Mouse (Mus musculus) hindbrain, embryonic 12.5 days (tissue): ENCODE measurements around the gene Mip. TPM values are rescaled to one million over a fixed set of nuclear protein-coding genes. Genes with fewer than 3 reads are reported as not detected.
"Not testable (repeated sequence)": the region's sequence is repeated elsewhere in the genome, so short reads cannot be mapped to it uniquely, and the experiment has no call there.

Experiments
- ATAC-seq: fragments of 200-750 bp; cut with Nextera tagmentation; 2 replicates; pipeline ENCODE4 v1.8.0; 2017; ENCODE audit warnings: moderate TSS enrichment; ENCODE audit not compliant: low FRiP score
- H3K27ac ChIP-seq: fragments of 300-500 bp; sonication (generic); 2 replicates; pipeline ENCODE4 v1.5.1; 2016; ENCODE audit warnings: mild to moderate bottlenecking
- H3K27me3 ChIP-seq: fragments of 300-500 bp; sonication (generic); 2 replicates; pipeline ENCODE4 v1.6.1; 2016; ENCODE audit warnings: mild to moderate bottlenecking
- H3K36me3 ChIP-seq: fragments of 300-500 bp; sonication (generic); 2 replicates; pipeline ENCODE4 v1.6.1; 2016; ENCODE audit warnings: mild to moderate bottlenecking
- H3K4me1 ChIP-seq: fragments of 300-500 bp; sonication (generic); 2 replicates; pipeline ENCODE4 v1.6.1; 2016
- H3K4me2 ChIP-seq: fragments of 300-500 bp; sonication (generic); replicated peaks from 2 replicates; pipeline ENCODE4 v1.6.1; 2016; ENCODE audit warnings: mild to moderate bottlenecking
- H3K4me3 ChIP-seq: fragments of 300-500 bp; sonication (generic); 2 replicates; pipeline ENCODE4 v1.5.1; 2016; ENCODE audit warnings: mild to moderate bottlenecking
- H3K9ac ChIP-seq: fragments of 300-500 bp; sonication (generic); 2 replicates; pipeline ENCODE4 v1.6.1; 2016; ENCODE audit warnings: mild to moderate bottlenecking, moderate library complexity
- H3K9me3 ChIP-seq: fragments of 300-500 bp; sonication (generic); replicated peaks from 2 replicates; pipeline ENCODE4 v1.6.1; 2016; ENCODE audit warnings: mild to moderate bottlenecking
- WGBS: fragments of 180-500 bp; shearing (Covaris S2); methylation state at CpG from one replicate; pipeline ENCODE4 v1.1.7; 2016; 5-methylcytosine and 5-hydroxymethylcytosine counted together
- polyA plus RNA-seq: library from polyadenylated mRNA; unstranded; fragments of >200 nt; fragmentation: Nextera tagmentation; extraction: Ambion mirVana; gene quantifications from 2 replicates; pipeline ENCODE4 v1.2.1, GENCODE M21; 2016

Gene Mip
- not detected in 2 replicates for polyA plus RNA-seq

GRCm38 (mm10) chr10:128225538-128225937 lies at the start of gene Mip:
TSS of gene Mip (plus strand) at chr10:128225838.
- H3K27ac ChIP-seq: no peak within 1 kb of the TSS
- 44% methylated on average over 4 of the region's 4 CpGs for WGBS

GRCm38 (mm10) chr10:128175996-128176755 lies 49.5 kb upstream of the Mip start:
- Histone ChIP-seq H3K4me3 (peak overlapping the region; percentile 52), H3K27ac (peak overlapping the region; percentile 78)
- under 1% methylated on average over 17 of the region's 17 CpGs for WGBS

More at GRCm38 (mm10) chr10:128225538-128225937, at the start of gene Mip:
- Histone ChIP-seq H3K9me3 (no peaks in the 10 kb centered on the region), H3K4me1 (no peaks in the 10 kb centered on the region), H3K27me3 (no peaks in the 10 kb centered on the region), H3K36me3 (no peaks in the 10 kb centered on the region), H3K9ac (no peak within 1 kb of the TSS), H3K4me3 (no peak within 1 kb of the TSS), H3K4me2 (no peak within 1 kb of the TSS)
- no peak for ATAC-seq

GRCm38 (mm10) chr10:128177316-128177715 lies 48.3 kb upstream of the Mip start:
- ATAC-seq: 0 out of 2 replicates have a peak, but pooled peaks have one; percentile 52
- no peak overlapping the region for H3K4me3 ChIP-seq
- H3K4me1 ChIP-seq: peaks cover 18% of the 10 kb centered on the region
- H3K4me2 ChIP-seq: no peak overlapping the region
- H3K9ac ChIP-seq: no peak overlapping the region
- H3K9me3 ChIP-seq: no peaks in the 10 kb centered on the region
- WGBS: 83% methylated on average over 4 of the region's 4 CpGs
- H3K27ac ChIP-seq: no peak overlapping the region
- no peaks in the 10 kb centered on the region for H3K27me3 ChIP-seq
- no peaks in the 10 kb centered on the region for H3K36me3 ChIP-seq

More at GRCm38 (mm10) chr10:128175996-128176755, 49.5 kb upstream of the Mip start:
- peak overlapping the region; percentile 63 for H3K9ac ChIP-seq
- ATAC-seq: peak; percentile 85
- no peaks in the 10 kb centered on the region for H3K36me3 ChIP-seq
- H3K4me1 ChIP-seq: peaks cover 18% of the 10 kb centered on the region
- no peaks in the 10 kb centered on the region for H3K9me3 ChIP-seq
- H3K4me2 ChIP-seq: peak overlapping the region; percentile 65
- H3K27me3 ChIP-seq: no peaks in the 10 kb centered on the region

GRCm38 (mm10) chr10:128179989-128180388 lies 45.6 kb upstream of the Mip start, which contains the start of gene Rbms2:
TSS of gene Rbms2 (minus strand) at chr10:128180297.
- Histone ChIP-seq H3K27ac (peak within 1 kb of the TSS; percentile 62), H3K9me3 (no peaks in the 10 kb centered on the region), H3K4me3 (peak within 1 kb of the TSS; percentile 6; the same call in 1 of the 2 replicates), H3K4me1 (peaks cover 8% of the 10 kb centered on the region), H3K9ac (no peak within 1 kb of the TSS), H3K4me2 (peak within 1 kb of the TSS; percentile 25), H3K27me3 (no peaks in the 10 kb centered on the region), H3K36me3 (no peaks in the 10 kb centered on the region)
- WGBS: 4% methylated on average over 6 of the region's 6 CpGs
- no peak for ATAC-seq

DNA sequence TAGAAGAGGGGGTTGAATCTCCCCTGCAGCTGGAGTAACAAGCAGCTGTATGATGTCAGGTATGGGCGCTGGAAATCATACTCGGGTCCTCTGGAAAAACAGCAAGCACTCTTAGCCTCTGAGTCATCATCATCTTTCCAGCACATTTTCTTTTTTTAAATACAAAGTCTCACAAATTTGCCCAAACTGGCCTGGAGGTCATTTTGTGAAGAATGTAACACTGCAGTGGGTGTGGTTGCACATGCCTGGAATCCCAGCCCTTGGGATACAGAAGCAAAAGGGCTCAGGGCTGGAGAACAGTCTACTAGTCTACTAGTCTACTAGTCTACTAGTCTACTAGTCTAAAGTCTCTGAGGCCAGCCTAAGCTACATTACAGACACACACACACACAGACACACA lies 41.3 kb upstream of the Mip start:
- 90% methylated on average over 2 of the region's 2 CpGs for WGBS
- Histone ChIP-seq H3K4me2 (no peak overlapping the region), H3K9ac (no peak overlapping the region), H3K27ac (no peak overlapping the region), H3K9me3 (no peaks in the 10 kb centered on the region), H3K4me1 (peaks cover 2% of the 10 kb centered on the region; the same call in 1 of the 2 replicates), H3K4me3 (no peak overlapping the region), H3K27me3 (no peaks in the 10 kb centered on the region), H3K36me3 (no peaks in the 10 kb centered on the region)
- ATAC-seq: no peak

DNA sequence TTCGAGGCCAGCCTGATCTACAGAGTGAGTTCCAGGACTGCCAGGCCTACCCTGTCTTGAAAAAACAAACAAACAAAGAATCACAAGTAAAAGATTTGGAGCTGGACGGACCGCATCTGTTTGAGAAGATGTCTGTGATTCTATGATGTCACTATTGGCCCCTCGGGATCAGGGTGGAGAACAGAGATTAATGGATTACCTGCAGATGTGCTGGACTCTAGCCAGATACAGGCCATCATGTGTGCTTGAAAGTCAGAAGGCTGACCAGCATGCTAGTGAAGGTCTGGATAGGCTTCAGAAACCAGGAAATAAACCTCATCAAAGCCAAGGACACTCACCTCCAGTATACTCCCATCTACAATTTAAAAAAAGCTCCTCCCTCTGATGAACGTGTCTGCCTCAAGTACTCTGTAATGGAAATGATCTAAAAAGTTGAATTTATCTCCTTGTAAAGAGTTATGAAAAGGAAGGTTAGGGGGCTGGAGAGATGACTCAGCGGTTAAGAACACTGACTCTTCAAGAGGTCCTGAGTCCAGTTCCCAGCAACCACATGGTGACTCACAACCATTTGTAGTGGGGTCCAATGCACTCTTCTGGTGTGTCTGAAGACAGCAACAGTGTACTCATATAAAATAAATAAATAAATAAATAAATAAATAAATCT lies 40.2 kb upstream of the Mip start:
- Histone ChIP-seq H3K27me3 (no peaks in the 10 kb centered on the region), H3K36me3 (no peaks in the 10 kb centered on the region), H3K4me1 (0 out of 2 replicates have a peak, but pooled peaks cover 2% of the 10 kb centered on the region), H3K4me2 (no peak overlapping the region), H3K4me3 (no peak overlapping the region), H3K27ac (no peak overlapping the region), H3K9me3 (no peaks in the 10 kb centered on the region), H3K9ac (no peak overlapping the region)
- ATAC-seq: no peak
- 73% methylated on average over 6 of the region's 6 CpGs for WGBS

DNA sequence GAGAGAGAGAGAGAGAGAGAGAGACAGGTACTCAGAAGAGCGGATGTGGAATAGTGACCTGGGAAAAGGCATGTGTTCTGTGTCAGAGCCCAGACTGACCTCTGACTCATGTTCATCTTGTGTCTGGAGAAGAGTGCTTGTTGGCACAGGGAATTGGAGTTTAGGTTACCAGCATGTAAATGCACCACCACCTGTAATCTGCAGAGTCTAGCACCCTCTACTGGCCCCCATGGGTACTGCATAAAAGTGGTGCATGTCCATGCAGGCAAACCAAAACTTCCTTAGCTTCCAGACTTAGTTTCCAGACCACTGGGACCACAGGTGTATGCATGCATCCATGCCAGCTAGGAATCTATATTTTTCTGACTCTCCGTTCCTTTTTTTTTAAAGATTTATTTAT lies 39.7 kb upstream of the Mip start:
- ATAC-seq: 0 out of 2 replicates have a peak, but pooled peaks have one; percentile 32

GRCm38 (mm10) chr10:128187181-128187605 lies 38.4 kb upstream of the Mip start:
- WGBS: 66% methylated on average over 5 of the region's 5 CpGs
- no peak for ATAC-seq
- H3K27me3 ChIP-seq: no peaks in the 10 kb centered on the region
- no peaks in the 10 kb centered on the region for H3K9me3 ChIP-seq
- H3K36me3 ChIP-seq: no peaks in the 10 kb centered on the region
- H3K27ac ChIP-seq: no peak overlapping the region
- H3K4me3 ChIP-seq: no peak overlapping the region
- no peak overlapping the region for H3K9ac ChIP-seq
- H3K4me1 ChIP-seq: 0 out of 2 replicates have a peak, but pooled peaks cover 2% of the 10 kb centered on the region
- no peak overlapping the region for H3K4me2 ChIP-seq

More for the DNA sequence above, 39.7 kb upstream of the Mip start:
- Histone ChIP-seq H3K9ac (no peak overlapping the region), H3K27ac (no peak overlapping the region), H3K4me1 (0 out of 2 replicates have a peak, but pooled peaks cover 2% of the 10 kb centered on the region), H3K36me3 (no peaks in the 10 kb centered on the region), H3K4me3 (no peak overlapping the region), H3K4me2 (no peak overlapping the region), H3K27me3 (no peaks in the 10 kb centered on the region), H3K9me3 (no peaks in the 10 kb centered on the region)
- WGBS: 53% methylated on average over 2 of the region's 2 CpGs

GRCm38 (mm10) chr10:128188242-128188877 lies 37.3 kb upstream of the Mip start:
- no peaks in the 10 kb centered on the region for H3K36me3 ChIP-seq
- WGBS: 48% methylated on average over 2 of the region's 2 CpGs
- 0 out of 2 replicates have a peak, but pooled peaks cover 2% of the 10 kb centered on the region for H3K4me1 ChIP-seq
- H3K4me2 ChIP-seq: no peak overlapping the region
- no peak overlapping the region for H3K9ac ChIP-seq
- 0 out of 2 replicates have a peak, but pooled peaks cover 4% of the 10 kb centered on the region for H3K27me3 ChIP-seq
- no peak overlapping the region for H3K27ac ChIP-seq
- no peak overlapping the region for H3K4me3 ChIP-seq
- no peaks in the 10 kb centered on the region for H3K9me3 ChIP-seq
- ATAC-seq: no peak

GRCm38 (mm10) chr10:128191472-128191871 lies 34.2 kb upstream of the Mip start:
- WGBS: 90% methylated on average over 2 of the region's 2 CpGs
- H3K4me2 ChIP-seq: no peak overlapping the region
- H3K27me3 ChIP-seq: peaks cover 24% of the 10 kb centered on the region
- H3K36me3 ChIP-seq: no peaks in the 10 kb centered on the region
- no peak overlapping the region for H3K9ac ChIP-seq
- H3K9me3 ChIP-seq: no peaks in the 10 kb centered on the region
- no peak overlapping the region for H3K27ac ChIP-seq
- no peak for ATAC-seq
- H3K4me3 ChIP-seq: no peak overlapping the region
- peaks cover 12% of the 10 kb centered on the region; the same call in 1 of the 2 replicates for H3K4me1 ChIP-seq

DNA sequence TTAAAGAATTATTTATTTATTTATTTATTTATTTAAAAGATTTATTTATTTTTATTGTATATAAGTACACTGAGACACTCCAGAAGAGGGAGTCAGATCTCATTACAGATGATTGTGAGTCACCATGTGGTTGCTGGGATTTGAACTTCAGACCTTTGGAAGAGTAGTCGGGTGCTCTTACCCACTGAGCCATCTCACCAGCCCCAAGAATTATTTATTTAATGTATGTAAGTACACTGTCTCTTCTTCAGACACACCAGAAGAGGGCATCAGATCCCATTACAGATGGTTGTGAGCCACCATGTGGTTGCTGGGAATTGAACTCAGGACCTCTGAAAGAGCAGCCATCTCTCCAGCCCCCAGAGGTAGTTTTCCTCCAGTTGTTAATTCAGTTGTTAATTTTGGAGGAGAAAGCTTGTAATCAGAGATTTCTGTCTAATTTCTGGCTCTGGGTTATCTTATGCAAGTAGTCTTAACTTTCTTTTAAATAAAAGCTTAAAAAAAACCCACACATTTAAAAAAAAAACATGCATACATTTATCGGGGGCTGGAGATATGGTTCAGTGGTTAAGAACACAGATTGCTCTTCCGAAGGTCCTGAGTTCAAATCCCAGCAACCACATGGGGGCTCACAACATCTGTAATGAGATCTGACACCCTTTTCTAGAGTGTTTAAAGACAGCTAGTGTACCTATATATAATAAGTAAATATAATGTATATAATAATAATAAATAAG lies 33.4 kb upstream of the Mip start:
- H3K9me3 ChIP-seq, H3K36me3 ChIP-seq, H3K9ac ChIP-seq, H3K4me2 ChIP-seq, ATAC-seq, H3K27ac ChIP-seq, H3K4me3 ChIP-seq: not testable (repeated sequence)
- Histone ChIP-seq H3K4me1 (peaks cover 12% of the 10 kb centered on the region; the same call in 1 of the 2 replicates), H3K27me3 (peaks cover 32% of the 10 kb centered on the region)
- 93% methylated on average over 3 of the region's 3 CpGs for WGBS
